In the genomic region with DNA sequence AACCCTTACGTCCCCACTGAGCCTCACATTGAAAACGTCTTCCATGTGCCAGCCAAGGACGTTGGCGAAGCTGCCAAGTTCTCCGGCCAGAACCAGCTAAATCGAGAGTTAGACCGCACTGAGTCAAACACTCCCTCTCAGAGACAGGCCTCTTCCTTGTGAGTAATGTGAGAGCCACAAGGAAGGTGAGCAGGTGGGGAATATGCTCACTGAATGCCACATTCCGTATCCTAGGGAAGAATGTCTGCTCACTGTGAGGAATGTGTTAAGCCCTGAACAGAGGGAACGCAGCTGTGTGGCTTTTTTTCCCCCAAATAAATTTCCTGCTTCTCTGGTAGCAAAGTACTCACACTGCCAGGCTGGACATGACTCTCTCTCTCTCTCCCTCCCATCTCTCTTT, we compare ENCODE assay signal across 14 mouse cellular contexts. TPM values are rescaled to one million over a fixed set of nuclear protein-coding genes. Genes with fewer than 3 reads are reported as not detected.
DNase-seq lines count a peak whose midpoint lies in the region; ATAC-seq lines count a peak whose summit lies in the region.
"Had no signal": no experiment of that assay in that cellular context is flagged by ENCODE, and none has a peak within 500 bp of the region (broad histone marks: within the 10 kb centered on the region; RNA-seq: fewer than 3 reads in every experiment).

No protein-coding gene starts in this region.

- WGBS in kidney, embryonic 15.5 days: 78% methylated on average over 9 of the region's 9 CpGs
- WGBS in kidney, embryonic 16.5 days: 67% methylated on average over 9 of the region's 9 CpGs
- WGBS in forebrain, embryonic 14.5 days: 31% methylated on average over 9 of the region's 9 CpGs

- H3K36me3 ChIP-seq in kidney, embryonic 15.5 days: no peaks in the 10 kb centered on the region
- H3K36me3 ChIP-seq in kidney, embryonic 16.5 days (ENCODE audit: insufficient read depth, low read length): no peaks in the 10 kb centered on the region
- no peaks in the 10 kb centered on the region for H3K36me3 ChIP-seq in forebrain, embryonic 14.5 days (ENCODE audit: control insufficient read depth, insufficient read depth, low read length)
- H3K36me3 ChIP-seq: embryonic facial prominence, embryonic 13.5 days had no signal

- H3K27me3 ChIP-seq in kidney, embryonic 15.5 days: no peaks in the 10 kb centered on the region
- no peaks in the 10 kb centered on the region for H3K27me3 ChIP-seq in kidney, embryonic 16.5 days (ENCODE audit: insufficient read depth, low read length)
- no peaks in the 10 kb centered on the region for H3K27me3 ChIP-seq in forebrain, embryonic 14.5 days (replicated peaks; ENCODE audit: control insufficient read depth, insufficient read depth, low read length)
- H3K27me3 ChIP-seq: embryonic facial prominence, embryonic 13.5 days had no signal

- no peaks in the 10 kb centered on the region for H3K9me3 ChIP-seq in kidney, embryonic 15.5 days (replicated peaks)
- H3K9me3 ChIP-seq in kidney, embryonic 16.5 days (ENCODE audit: low read length): no peaks in the 10 kb centered on the region
- H3K9me3 ChIP-seq in forebrain, embryonic 14.5 days (replicated peaks; ENCODE audit: control insufficient read depth, low read length): no peaks in the 10 kb centered on the region
- H3K9me3 ChIP-seq: embryonic facial prominence, embryonic 13.5 days had no signal

- H3K4me2 ChIP-seq in kidney, embryonic 15.5 days: no peak overlapping the region
- H3K4me2 ChIP-seq in kidney, embryonic 16.5 days (replicated peaks; ENCODE audit: low read depth, low read length): no peak overlapping the region
- H3K4me2 ChIP-seq in forebrain, embryonic 14.5 days (ENCODE audit: low read length): no peak overlapping the region
- H3K4me2 ChIP-seq: embryonic facial prominence, embryonic 13.5 days had no signal

- no peaks in the 10 kb centered on the region for H3K4me1 ChIP-seq in kidney, embryonic 15.5 days
- no peaks in the 10 kb centered on the region for H3K4me1 ChIP-seq in kidney, embryonic 16.5 days (ENCODE audit: insufficient read depth, low read length)
- no peaks in the 10 kb centered on the region; the same call in 1 of the 2 replicates for H3K4me1 ChIP-seq in forebrain, embryonic 14.5 days (ENCODE audit: control insufficient read depth, insufficient read depth, low read length)

- H3K9ac ChIP-seq in kidney, embryonic 15.5 days: no peak overlapping the region
- H3K9ac ChIP-seq in kidney, embryonic 16.5 days (replicated peaks; ENCODE audit: low read length): no peak overlapping the region
- H3K9ac ChIP-seq in forebrain, embryonic 14.5 days (ENCODE audit: low read length): no peak overlapping the region
- H3K9ac ChIP-seq: embryonic facial prominence, embryonic 13.5 days had no signal

- intact Hi-C loops in left cerebral cortex, postnatal 4 days (cut with DNase I): no loop called here

- peak; percentile 14 for DNase-seq in adrenal gland, adult 2 months
- DNase-seq in adrenal gland, postnatal 4 days (ENCODE audit: low spot score in 2 of 2): no peak
- DNase-seq in forebrain, embryonic 14.5 days (ENCODE audit: low spot score): peak; percentile 33
- peak; percentile 60 for DNase-seq in mesoderm, embryonic 11.5 days (ENCODE audit: low read depth, low spot score)
- no peak for DNase-seq in left cerebral cortex, postnatal 4 days
- DNase-seq in cerebellum, postnatal 4 days (ENCODE audit: low spot score in 2 of 2): no peak
- DNase-seq: adrenal gland, postnatal 36 days; cerebellum, adult 11 months; heart, adult 18-20 months; right cerebral cortex, postnatal 4 days had no signal

- no peak overlapping the region for H3K4me3 ChIP-seq in kidney, embryonic 15.5 days (replicated peaks)
- no peak overlapping the region for H3K4me3 ChIP-seq in kidney, embryonic 16.5 days (ENCODE audit: low read length)
- no peak overlapping the region for H3K4me3 ChIP-seq in forebrain, embryonic 14.5 days (ENCODE audit: low read depth, low read length)
- H3K4me3 ChIP-seq: embryonic facial prominence, embryonic 13.5 days; myocyte had no signal

- H3K27ac ChIP-seq in kidney, embryonic 15.5 days: 0 out of 2 replicates have a peak overlapping the region, but pooled peaks have one; percentile 3
- no peak overlapping the region for H3K27ac ChIP-seq in kidney, embryonic 16.5 days (ENCODE audit: low read length)
- H3K27ac ChIP-seq in forebrain, embryonic 14.5 days (ENCODE audit: low read depth, low read length): 0 out of 2 replicates have a peak overlapping the region, but pooled peaks have one; percentile 27

- no peak for ATAC-seq in kidney, embryonic 15.5 days (replicated peaks; ENCODE audit: low FRiP score)
- ATAC-seq in kidney, embryonic 16.5 days (ENCODE audit: low FRiP score, low TSS enrichment): no peak
- ATAC-seq in forebrain, embryonic 14.5 days: no peak

RNA-seq across cellular contexts. Expression of gene Zfp148, which starts 54.0 kb away (rescaled TPM):
- total RNA-seq in adrenal gland, adult 2 months (2021): 10 to 100 TPM; 65.2 to 67.8 TPM
- polyA plus RNA-seq in adrenal gland, adult 2 months (2012; rRNA removed): 2.4 and 2.8 TPM in 2 replicates
- 10 to 100 TPM; 75.9 to 76.6 TPM for total RNA-seq in adrenal gland, postnatal 4 days (2021)
- polyA plus RNA-seq in kidney, embryonic 15.5 days (2015; fragmentation: Nextera tagmentation; extraction: Ambion mirVana): 57.7 and 59.9 TPM in 2 replicates
- 59.0 and 60.1 TPM in 2 replicates for polyA plus RNA-seq in kidney, embryonic 16.5 days (2015; fragmentation: Nextera tagmentation; extraction: Ambion mirVana)
- polyA plus RNA-seq in forebrain, embryonic 14.5 days (2014; fragmentation: Nextera tagmentation; extraction: Ambion mirVana): 58.1 and 67.3 TPM in 2 replicates
- total RNA-seq in left cerebral cortex, postnatal 4 days (2021): 10 to 100 TPM; 91.9 to 99.8 TPM

Comparison
In these comparisons a context has a peak if more than half of its experiments do, and no peak if none do; other contexts are left out.
1. DNase-seq: peak in adrenal gland, adult 2 months (single experiment), forebrain, embryonic 14.5 days (single experiment) and mesoderm, embryonic 11.5 days (single experiment); none in adrenal gland, postnatal 4 days (0 of 2), left cerebral cortex, postnatal 4 days (single experiment) and cerebellum, postnatal 4 days (0 of 2).
2. RNA of gene Zfp148, which starts 54.0 kb away (polyA plus RNA-seq): 59.0 to 60.1 TPM in kidney, embryonic 16.5 days, 58.1 to 67.3 TPM in forebrain, embryonic 14.5 days and 57.7 to 59.9 TPM in kidney, embryonic 15.5 days; 2.4 to 2.8 TPM in adrenal gland, adult 2 months; every median in the first group is over 10 times any median in the second.